Mouse (Mus musculus) gastrocnemius, postnatal 4 days (tissue): ENCODE results near the gene Kcnh4. TPM values are rescaled to one million over a fixed set of nuclear protein-coding genes. Genes with fewer than 3 reads are reported as not detected.

Experiments
- DNase-seq, 2 experiments: peaks; one replicate each; pipeline ENCODE4 v3.0.0; 2021 to 2022; ENCODE audit warnings: low spot score in 2 of 2, mixed read lengths in 2 of 2
- total RNA-seq, 2 experiments: library from RNA; stranded (reverse); gene quantifications; 2 replicates each; pipeline ENCODE4 v1.2.3; 2021

The Kcnh4 gene
- total RNA-seq, 2 experiments from 2014 or later: 0.10 TPM; not detected in 1

DNA sequence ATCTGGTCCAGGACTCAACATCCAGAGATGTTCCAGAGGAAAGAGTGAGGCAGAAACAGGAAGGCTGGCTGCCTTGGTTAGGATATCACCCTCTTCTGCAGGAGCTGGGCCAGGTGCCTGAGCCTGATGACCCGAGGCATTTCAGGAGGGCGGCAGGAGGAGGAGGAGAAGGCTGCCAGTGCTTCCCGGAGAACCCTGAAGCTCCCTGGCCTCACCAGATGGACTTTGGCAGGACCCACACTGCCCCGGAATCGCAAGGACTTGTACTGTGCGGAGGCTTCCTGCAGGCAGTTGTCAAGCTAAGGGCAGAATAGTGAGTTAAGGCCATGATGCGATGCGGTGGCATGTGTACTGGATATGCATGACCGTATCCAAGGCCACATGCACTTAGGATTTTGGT, 7.0 kb upstream of the Kcnh4 start:
- DNase-seq: no peak

DNA sequence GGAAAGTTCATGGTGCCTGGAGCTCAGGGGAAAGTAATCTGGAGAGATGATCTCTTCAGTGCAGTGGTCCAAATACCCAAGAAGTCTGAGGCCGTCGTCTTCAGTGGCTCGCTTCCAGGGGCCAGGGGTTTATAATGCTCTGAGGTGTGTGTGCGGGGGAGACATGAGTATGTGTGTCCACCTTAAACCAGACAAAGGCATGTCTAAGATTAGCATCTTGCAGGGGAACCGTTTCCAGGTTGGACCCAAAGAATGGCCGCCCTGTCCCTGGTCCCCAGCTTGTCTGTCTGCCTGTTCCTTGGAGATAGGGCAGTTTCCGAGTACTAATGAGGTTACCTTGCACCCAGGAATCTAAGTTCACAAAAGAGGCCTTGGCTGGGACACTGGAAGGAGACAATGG, 3.1 kb upstream of the Kcnh4 start, which contains the start of gene Hcrt:
Gene Hcrt, minus strand, starts transcription at position 101 of the 400 bp plus-strand sequence.
- DNase-seq: no peak

DNA sequence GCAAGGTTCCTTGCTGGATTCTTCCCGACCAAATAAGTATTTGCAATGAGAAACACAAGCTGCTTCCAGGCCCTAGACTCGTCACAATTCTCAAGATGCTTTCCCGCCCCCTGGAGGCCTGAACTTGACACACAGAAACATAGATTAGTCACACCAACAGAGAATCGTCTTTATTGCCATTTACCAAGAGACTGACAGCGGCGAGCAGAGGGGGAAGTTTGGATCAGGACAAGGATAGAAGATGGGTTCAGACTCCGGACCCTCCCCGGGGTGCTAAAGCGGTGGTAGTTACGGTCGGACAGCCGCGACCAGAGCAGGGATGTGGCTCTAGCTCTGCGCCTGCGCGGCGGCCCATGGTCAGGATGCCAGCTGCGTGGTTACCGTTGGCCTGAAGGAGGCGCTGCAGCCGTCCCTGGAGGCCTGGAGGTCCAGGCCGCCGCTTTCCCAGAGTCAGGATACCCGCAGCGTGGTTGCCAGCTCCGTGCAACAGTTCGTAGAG, 1.9 kb upstream of the Kcnh4 start:
- peak; percentile 78 to 85 for DNase-seq

DNA sequence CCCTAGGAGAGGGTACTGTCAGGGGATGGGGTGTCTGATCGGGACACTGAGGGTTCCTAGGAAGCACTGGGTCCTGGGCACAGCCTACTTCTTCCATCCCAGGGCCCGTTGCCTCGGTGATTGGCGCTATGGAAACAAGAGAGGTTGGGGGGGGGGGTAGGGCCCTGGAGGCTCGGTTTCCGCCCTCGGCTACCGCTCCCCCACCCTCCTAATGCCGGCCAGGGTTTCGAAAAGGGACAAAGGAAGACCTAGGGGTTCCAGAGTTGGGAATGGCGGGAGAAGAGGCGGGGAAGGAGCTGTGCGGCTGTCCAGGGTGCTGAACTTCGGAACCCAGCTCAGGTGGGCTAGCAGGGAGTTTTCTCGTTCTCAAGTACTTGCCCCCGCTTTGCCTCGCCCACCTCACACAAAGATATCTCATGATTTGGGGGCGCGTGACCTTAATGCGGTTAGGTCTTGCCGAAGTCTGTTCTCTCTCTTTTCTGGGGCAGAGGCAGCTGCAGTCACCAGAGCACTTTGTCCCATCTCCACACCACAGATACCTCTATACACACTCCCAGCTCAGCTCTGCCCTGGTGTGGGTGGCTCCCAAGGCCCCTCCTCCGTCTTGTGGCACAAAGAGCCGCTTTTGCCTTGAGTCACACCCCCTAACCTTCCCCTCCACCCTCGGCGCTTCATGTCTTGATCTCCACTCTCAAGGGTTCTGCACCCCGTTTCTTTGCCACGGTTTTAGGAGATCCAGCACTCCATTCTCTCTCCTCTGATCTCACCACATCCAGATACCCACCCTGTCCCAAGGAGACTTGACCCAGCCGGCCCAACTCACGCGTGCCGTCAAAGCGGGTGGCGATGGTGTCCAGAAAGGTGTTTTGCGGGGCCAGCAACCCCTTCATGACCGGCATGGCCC, 783 bp downstream of the Kcnh4 start:
- DNase-seq: peak in 1 of 2 experiments; percentile 59

DNA sequence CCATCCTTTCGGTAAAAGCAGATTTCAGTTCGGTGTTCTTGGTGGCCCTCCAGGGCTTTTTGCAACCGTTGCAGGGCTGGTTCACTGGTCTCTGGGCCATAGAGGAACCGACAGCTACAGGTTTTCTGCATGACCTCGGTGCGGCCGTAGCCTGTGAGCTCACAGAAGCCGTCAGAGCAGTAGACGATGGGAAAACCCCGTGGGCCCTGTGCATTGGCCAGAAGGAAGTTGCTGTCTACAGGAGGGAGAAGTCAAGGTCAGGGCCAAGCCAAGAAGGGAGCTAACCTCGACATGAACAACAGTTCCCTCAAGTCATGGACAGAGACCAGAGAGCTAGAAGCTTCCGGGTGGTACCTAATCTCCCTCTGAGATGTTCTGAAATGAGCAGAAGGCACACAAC, 2.2 kb downstream of the Kcnh4 start:
- DNase-seq: no peak

DNA sequence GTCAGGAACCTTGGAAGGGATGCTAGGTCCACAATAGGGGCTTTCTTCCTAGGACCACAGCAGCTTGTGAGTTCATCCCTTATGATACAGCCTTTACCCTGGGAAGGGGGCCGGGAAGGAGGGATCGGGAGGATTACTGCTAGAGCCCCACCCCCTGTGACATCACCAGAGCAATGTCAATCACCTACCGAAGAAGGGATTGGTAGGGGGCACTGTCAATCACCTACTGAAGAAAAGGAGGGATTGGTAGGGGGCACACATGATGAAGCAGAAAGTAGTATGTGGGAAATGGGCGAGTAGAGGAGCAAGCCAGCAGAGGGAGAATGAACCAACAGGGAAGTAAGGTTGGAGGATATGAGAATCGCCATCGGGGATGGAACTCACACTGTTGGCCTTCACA, 3.3 kb downstream of the Kcnh4 start:
- no peak for DNase-seq

DNA sequence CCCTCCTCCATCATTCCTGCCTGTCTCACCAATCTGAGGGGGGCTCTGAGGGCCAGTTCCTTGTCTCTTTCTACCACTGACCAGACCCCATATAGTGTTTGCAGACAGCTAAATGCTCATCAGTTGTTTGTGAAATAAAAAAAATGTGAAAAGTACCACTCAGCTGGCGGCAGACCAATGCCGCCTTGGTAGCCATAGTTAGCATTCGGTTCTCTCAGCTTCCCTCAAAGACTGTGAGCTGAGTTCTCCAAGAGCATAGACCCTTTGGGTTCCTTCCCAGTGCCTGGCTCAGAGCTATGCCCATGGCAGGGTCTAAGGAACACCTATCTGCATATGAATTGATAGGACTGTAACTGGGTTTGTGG, 5.1 kb downstream of the Kcnh4 start:
- DNase-seq: no peak

DNA sequence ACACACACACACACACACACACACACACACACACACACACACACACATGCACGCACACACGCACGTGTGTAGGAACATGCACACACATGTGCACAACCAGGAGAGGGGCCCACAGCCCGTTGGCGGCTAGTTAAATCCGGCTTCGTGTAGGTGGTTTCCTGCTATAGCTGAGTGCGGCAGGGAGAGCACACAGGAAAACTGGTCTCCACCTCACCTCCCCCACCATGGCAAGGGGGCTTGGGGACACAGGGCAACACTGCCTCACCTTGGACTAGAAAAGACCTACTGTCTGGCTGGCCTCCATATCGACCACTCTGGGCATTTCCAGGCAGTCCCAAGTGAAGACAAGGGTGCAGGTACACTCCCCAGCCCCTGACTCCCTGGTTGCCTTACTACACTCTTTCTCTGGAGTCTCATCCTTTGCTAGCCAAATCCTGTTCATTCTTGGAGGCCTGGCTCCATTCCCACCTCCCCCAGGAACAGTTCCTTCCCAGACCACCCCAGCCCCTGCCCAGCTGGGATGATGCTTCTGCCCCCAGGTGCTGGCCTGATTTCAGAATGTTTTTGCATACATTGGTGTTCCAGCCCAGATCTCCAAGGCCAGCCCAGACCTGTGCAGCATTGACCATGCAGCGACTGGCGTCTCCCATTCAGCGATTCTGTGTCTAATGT, 5.6 kb downstream of the Kcnh4 start:
- DNase-seq: no peak

DNA sequence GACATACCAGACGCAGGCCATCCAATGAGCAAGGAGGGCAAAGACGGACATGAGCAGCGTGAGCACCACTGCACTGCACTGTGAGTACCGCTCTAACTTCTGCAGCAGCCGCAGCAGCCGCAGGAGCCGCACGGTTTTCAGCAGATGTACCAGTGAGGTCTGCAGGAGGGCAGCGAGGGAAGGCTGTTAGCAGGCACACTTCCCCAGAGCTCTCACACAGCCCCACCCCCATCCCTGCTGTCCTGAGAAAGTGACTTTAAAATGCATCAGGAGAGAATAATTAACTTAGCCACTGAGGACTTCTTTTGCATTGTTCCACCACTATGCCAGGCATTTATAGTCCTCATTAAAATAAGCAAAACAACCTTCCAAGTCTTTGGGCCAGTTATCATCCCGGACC, 7.4 kb downstream of the Kcnh4 start:
- DNase-seq: no peak

DNA sequence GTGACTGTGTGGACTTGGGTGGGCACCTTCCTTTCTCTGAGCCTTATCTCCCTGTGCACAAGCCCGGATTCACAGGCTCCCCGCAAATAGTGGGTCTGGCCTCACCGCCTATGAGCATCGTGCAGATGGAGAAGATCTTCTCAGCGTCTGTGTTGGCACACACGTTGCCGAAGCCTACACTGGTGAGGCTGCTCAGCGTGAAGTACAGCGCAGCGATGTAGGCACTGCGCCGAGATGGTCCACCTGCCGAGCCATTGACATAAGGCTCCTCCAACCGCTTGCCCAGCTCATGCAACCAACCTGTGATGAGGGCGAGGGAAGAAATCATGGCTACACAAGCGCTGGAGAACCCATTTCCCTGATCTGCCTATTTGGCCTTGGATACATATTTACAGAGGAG, 9.6 kb downstream of the Kcnh4 start:
- no peak for DNase-seq

DNA sequence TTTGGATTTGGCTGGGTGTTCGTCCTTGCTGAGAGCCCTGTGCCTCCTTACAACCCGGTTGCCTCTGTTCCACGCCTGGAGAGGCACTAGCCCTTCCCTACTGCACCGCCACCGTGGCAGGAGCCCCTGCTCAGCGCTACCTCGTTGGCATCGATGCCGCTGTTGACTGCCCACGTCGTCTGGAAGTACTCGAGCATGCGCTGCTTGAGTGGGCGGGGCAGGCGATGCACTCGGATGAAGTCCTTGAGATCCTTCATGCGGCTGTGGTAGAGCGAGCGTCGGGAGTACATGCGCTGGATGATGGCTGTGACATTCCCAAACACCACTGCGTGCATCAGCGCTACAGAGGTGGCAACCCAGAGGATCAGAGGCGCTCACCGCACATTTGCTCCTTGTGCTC, 10.3 kb downstream of the Kcnh4 start:
- no peak for DNase-seq

DNA sequence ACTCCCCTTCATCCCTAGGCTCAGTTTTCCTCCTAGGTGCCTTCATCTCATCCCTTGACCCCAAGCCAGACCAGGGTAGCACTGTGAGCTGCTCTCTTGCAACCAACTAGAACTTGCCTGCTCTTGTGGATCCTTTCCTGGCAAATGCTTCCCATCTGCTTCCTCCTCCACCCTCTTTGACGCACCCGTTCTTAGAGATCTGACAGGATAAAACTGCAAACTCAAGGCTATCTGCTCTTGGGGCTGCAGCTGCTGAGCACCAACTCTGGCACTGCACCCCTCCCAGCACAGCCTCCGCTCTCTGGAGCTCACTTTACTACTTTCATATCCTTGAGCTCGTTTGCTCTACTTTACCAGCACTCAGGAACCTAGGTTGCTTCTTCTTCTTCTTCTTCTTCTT, 11.1 kb downstream of the Kcnh4 start:
- DNase-seq: no peak

DNA sequence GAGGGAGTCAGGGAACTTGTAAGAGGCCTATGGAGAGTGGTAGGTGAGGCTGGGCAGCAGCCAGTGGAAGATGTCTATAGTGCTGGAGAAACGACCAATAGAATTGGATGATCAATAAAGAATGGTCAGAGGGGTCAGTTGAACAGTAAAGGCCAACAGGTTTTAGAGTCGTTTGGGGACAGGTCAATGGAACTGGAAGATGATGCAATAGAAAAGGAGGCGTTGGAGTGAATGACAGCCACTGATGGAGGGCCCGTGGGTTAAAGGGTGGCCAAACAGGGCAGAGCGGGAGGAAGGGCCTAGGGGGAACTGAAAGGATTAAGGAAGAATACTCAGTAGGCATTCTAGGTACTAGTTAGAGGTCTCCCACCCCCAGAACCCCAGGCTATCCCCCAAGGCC, 12.6 kb downstream of the Kcnh4 start:
- DNase-seq: no peak

DNA sequence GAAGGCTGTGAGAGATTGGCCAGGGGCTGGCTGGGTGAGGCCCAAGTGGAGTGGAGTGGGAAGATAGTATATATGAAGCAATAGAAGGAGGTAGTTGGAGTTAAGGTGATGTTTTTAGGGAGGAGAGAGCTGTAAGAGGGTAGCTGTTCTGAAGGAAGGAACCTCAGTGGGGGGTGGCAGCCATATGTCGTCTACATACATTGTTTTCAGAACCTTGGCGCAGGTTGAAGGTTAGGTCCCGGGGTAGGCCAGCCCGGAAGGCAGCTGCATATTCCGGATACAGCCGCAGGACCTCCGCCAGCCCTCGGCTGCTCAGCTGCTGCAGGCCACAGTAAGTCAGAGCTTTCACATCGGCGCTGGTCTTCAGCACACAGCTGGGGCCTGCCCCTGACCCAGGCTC, 13.2 kb downstream of the Kcnh4 start:
- DNase-seq: no peak

DNA sequence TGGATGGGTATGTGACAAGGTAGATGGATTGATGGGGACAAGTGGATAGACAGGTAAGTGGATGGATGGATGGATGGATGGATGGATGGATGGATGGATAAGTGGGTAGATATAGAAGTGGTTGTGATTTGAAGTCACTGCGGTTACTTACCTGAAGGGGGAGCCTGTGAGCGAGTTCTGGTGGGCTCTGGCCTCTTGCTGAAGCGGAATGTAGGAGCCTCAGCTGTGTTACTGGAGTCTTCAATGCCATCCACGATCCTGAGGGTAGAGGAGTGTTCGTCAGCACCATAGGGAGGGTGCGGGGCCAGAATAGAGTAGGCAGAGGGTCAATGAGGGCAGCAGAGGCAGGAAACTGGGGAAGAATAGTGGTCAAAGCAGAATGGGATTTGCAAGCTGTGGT, 14.7 kb downstream of the Kcnh4 start:
- DNase-seq: no peak

DNA sequence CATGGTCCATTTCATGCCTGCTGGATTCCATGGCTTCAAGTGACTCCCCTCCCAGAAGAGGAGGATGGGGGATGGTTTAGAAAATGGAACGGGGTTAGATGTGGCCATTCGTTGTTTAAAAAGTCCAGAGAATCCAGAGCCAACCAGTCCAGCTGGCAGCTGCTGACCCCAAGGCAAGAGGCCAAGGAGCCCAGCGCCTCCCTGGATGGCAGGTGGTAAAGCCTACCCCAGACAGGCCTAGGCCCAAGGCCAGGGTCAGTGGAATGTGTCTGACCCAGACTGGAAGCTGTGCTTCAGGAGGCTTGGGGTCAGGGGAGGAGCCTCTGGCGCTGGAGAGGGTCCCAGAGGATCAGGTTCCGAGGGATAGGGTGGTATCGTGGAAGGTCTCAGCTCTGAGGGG, 18.4 kb downstream of the Kcnh4 start:
- DNase-seq: peak; percentile 53 to 81

DNA sequence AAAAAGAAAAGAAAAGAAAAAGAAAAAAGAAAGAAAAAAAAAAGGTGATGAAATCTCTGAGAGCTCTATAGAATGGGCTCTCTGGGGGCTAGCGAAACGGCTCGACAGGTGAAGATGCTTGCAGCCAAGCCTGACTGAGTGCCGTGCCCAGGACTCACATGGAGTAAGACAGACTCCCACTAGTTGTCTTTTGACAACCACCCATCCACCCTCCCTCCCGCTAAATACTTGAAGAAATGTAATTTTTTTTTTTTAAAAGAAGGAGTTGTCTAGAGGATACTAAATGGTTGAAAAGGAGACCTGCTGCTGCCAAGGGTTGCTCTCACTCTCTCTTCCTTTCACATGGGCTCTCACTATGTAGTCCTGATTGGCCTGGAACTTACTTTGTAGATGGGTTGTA, 21.0 kb downstream of the Kcnh4 start:
- peak in 1 of 2 experiments; percentile 11 for DNase-seq

DNA sequence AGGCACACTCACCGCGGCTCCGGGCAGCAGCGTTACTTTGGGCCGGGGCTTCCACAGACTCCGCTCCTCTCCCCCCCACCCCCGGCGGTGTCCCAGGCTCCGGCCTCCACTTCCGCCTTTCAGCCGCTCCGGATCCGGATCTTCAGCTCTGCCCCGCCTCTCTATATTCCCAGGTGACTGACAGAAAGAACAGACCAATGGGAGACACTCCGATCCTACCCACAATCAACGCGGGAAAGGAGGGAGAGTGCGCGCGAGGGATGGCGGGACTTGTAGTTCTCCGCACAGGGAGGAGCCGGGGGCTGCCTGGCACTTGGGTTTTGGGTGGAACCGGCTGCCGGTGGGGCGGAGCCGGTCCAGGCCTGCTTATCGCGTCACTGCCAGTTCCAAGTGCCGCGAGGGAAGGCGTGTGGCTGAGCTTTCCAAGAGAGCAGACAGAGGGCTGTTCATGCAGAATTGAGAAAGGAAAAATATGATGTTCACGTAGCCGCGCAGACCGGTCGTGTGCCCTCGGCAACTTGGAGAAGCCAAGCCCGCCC, 21.6 kb downstream of the Kcnh4 start, which contains the start of gene Rab5c:
Gene Rab5c, minus strand, starts transcription at position 150 of the 539 bp plus-strand sequence.
- DNase-seq: peak; percentile 93 to 98

DNA sequence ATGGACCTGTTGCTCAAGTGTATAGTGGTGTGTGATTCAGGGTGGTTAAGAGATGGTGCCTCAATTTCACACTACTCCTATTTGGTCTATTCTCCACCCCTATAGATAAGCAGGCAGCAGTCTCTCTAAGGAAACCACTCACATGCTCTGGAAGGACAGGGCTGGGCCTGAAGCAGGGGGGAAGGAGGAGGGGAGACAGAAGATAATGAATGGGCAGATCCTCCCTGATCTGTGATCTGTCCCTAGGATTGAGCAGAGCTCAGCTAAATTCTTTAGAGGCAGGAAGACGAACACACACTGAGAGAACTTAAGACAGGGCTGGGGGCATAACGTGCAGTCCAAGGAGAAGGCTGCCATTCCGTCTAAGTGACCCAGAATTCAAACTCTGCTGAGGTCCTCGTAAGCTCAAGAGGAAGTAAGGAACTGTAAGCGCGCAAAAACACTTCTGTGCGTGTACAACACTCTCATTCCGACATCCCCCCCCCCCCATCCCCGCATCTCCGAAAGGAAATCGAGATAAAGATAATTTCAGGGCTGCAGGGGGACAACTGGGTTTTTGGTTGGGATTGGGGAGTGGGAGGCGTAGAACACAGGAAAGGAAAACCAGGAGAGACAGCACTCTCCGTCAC, 22.5 kb downstream of the Kcnh4 start:
- DNase-seq: no peak

DNA sequence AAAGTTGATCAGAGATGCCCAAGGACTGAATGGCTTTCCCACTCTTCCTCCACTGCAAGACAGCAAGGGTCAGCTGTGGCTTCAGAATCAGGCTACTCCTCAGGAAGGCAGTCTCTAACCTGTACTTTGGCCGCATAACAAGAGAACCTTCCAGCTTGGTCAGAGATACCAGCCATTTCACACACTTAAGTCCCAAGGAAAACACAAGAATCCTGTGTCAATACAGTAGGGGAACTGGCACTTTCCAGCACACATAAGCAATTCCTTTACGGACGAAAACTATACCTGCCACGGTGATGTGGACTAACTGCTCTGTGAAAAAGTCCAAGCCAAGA, 23.0 kb downstream of the Kcnh4 start:
- no peak for DNase-seq

DNA sequence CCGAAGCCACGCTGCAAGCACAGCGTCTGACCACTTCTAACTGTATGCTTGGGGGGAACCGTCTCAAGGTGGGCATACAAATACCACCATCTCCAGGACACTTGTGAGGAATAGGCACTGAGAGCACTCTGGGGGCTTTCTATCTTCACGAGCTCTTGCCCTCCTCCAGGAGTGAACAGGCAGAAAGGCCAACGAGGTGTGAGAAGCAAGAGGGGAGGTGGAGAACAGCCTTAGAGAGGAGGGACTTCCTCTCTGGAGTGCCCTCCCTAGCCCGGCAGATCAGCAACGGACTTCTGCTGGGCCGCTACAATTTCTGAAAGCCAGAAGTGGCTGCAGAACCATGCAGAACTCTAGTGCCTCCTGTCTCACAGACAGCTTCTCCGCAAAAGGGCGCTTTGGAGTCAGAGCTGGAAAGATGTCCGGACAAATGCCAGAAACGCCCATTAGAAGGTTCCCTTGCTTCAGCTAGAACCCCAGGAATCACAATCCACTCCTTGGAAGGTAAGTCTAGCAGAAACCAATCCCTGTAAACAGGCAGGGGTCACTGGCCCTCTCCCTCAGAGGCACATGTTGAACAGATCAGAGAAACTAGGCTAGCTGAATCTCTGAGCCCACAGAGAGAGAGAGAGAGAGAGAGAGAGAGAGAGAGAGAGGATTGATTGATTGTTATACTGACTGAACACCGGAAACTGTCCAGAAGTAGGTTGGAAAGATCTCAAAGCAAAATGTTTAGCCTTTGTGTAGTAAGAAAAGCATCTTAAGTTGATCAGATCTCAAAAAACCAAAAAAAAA, 23.6 kb downstream of the Kcnh4 start:
- peak in 1 of 2 experiments; percentile 6 for DNase-seq
